Mouse (Mus musculus) frontal cortex, adult 2 months (tissue): Measurements from ENCODE around the gene Fancc. TPM values are rescaled to one million over a fixed set of nuclear protein-coding genes. Genes with fewer than 3 reads are reported as not detected.
"Not testable (repeated sequence)": the region's sequence is repeated elsewhere in the genome, so short reads cannot be mapped to it uniquely, and the experiment has no call there.

Experiments used
- DNase-seq, 2 experiments: peaks; one replicate each; pipeline ENCODE4 v3.0.0; 2022; ENCODE audit warnings: low spot score in 1 of 2; ENCODE audit errors: extremely low spot score in 1 of 2
- polyA plus RNA-seq: library from polyadenylated mRNA; depleted of rRNA; stranded (reverse); fragments of >200 nt; gene quantifications from 2 replicates; pipeline ENCODE4 v1.2.3, GENCODE M21; 2012

Gene Fancc
- polyA plus RNA-seq, 1 experiment: 12.3 TPM

- DNase-seq: no peak
Measured at GRCm38 (mm10) chr13:63359393-63359792, 137.7 kb downstream of the Fancc start.

GRCm38 (mm10) chr13:63356558-63356957 lies 140.5 kb downstream of the Fancc start:
- DNase-seq: peak; percentile 59 to 90

GRCm38 (mm10) chr13:63356101-63356500 lies 141.0 kb downstream of the Fancc start:
- no peak for DNase-seq

- DNase-seq: not testable (repeated sequence)
Measured at GRCm38 (mm10) chr13:63353312-63353711, 143.8 kb downstream of the Fancc start.

- no peak for DNase-seq
Measured at GRCm38 (mm10) chr13:63350076-63350475, 147.0 kb downstream of the Fancc start.

GRCm38 (mm10) chr13:63347639-63348038 lies 149.4 kb downstream of the Fancc start:
- DNase-seq: no peak

GRCm38 (mm10) chr13:63345476-63346225 lies 151.4 kb downstream of the Fancc start:
- DNase-seq: no peak

GRCm38 (mm10) chr13:63344481-63344880 lies 152.6 kb downstream of the Fancc start:
- DNase-seq: no peak

GRCm38 (mm10) chr13:63342781-63343180 lies 154.3 kb downstream of the Fancc start:
- no peak for DNase-seq

GRCm38 (mm10) chr13:63339946-63340345 lies 157.1 kb downstream of the Fancc start:
- no peak for DNase-seq

GRCm38 (mm10) chr13:63337239-63337960 lies 159.7 kb downstream of the Fancc start:
- no peak for DNase-seq

- peak in 1 of 2 experiments; percentile 52 for DNase-seq
Measured at GRCm38 (mm10) chr13:63336335-63336734, 160.7 kb downstream of the Fancc start.

GRCm38 (mm10) chr13:63335421-63336134 lies 161.5 kb downstream of the Fancc start:
- peak in 1 of 2 experiments; percentile 67 for DNase-seq

GRCm38 (mm10) chr13:63332576-63333300 lies 164.3 kb downstream of the Fancc start:
- peak in 1 of 2 experiments; percentile 83 for DNase-seq

- peak in 1 of 2 experiments; percentile 87 for DNase-seq
Measured at GRCm38 (mm10) chr13:63331379-63331778, 165.7 kb downstream of the Fancc start.

- peak; percentile 55 to 62 for DNase-seq
Measured at GRCm38 (mm10) chr13:63330236-63330860, 166.7 kb downstream of the Fancc start.

- DNase-seq: no peak
Measured at GRCm38 (mm10) chr13:63326015-63326414, 171.1 kb downstream of the Fancc start.

- no peak for DNase-seq
Measured at GRCm38 (mm10) chr13:63324978-63325848, 171.9 kb downstream of the Fancc start.

GRCm38 (mm10) chr13:63324311-63324710 lies 172.8 kb downstream of the Fancc start:
- no peak for DNase-seq
